Mouse (Mus musculus) CH12.LX (cell line): Measurements from ENCODE around the gene Cmas. TPM values are rescaled to one million over a fixed set of nuclear protein-coding genes. Genes with fewer than 3 reads are reported as not detected.

ENCODE experiments used
- DNase-seq: peaks from one replicate; pipeline ENCODE4 v3.0.0-alpha.2; 2013; ENCODE audit errors: extremely low read depth
- H3K27ac ChIP-seq: 2 replicates; pipeline ENCODE4 v1.5.1; 2012; ENCODE audit warnings: low read depth, mild to moderate bottlenecking, control low read depth, moderate library complexity; ENCODE audit not compliant: insufficient read depth
- H3K27me3 ChIP-seq: replicated peaks from 2 replicates; pipeline ENCODE3; 2012; ENCODE audit warnings: inconsistent platforms
- H3K36me3 ChIP-seq, 2 experiments: replicated peaks in 1 of 2; 2 replicates each; pipeline versions ENCODE3 to v1.6.1; 2012; ENCODE audit warnings: inconsistent platforms in 1 of 2, low read length in 1 of 2, mild to moderate bottlenecking in 1 of 2, mixed read lengths in 1 of 2, moderate library complexity in 1 of 2; ENCODE audit not compliant: control insufficient read depth in 1 of 2, insufficient read depth in 1 of 2
- H3K4me1 ChIP-seq, 2 experiments: 2 replicates each; pipeline ENCODE4 v1.6.1; 2012; ENCODE audit warnings: inconsistent platforms in 1 of 2, moderate library complexity in 1 of 2; ENCODE audit not compliant: insufficient read depth in 2 of 2, control insufficient read depth in 1 of 2
- H3K4me2 ChIP-seq: 2 replicates; pipeline ENCODE4 v1.6.1; 2012; ENCODE audit warnings: low read depth, mild to moderate bottlenecking, control low read depth; ENCODE audit not compliant: poor library complexity, insufficient read depth, severe bottlenecking
- H3K4me3 ChIP-seq, 3 experiments: fragments of 150-350 bp in 1 of 3; sonication (generic) in 1 of 3; replicated peaks in 1 of 3; 2 replicates each; pipeline versions ENCODE3 to v1.5.1; 2011 to 2012; ENCODE audit warnings: low read depth in 2 of 3, low read length in 2 of 3, mild to moderate bottlenecking in 2 of 3, moderate library complexity in 2 of 3, control low read depth in 1 of 3, improper control_type of control experiment in 1 of 3, inconsistent platforms in 1 of 3, mixed read lengths in 1 of 3; ENCODE audit not compliant: poor library complexity in 1 of 3
- H3K79me2 ChIP-seq: replicated peaks from 2 replicates; pipeline ENCODE4 v1.6.1; 2012; ENCODE audit warnings: mild to moderate bottlenecking, moderate library complexity; ENCODE audit not compliant: control insufficient read depth, poor library complexity, insufficient read depth, severe bottlenecking; ENCODE audit errors: extremely low read depth
- H3K9ac ChIP-seq: 2 replicates; pipeline ENCODE4 v1.6.1; 2012; ENCODE audit warnings: low read depth, mild to moderate bottlenecking, control low read depth, moderate library complexity; ENCODE audit not compliant: insufficient read depth
- H3K9me3 ChIP-seq: replicated peaks from 2 replicates; pipeline ENCODE3; 2012; ENCODE audit warnings: low read length, inconsistent platforms, mixed read lengths
- CHD1 ChIP-seq: IDR thresholded peaks from 2 replicates; pipeline ENCODE4 v1.6.1; 2012; ENCODE audit warnings: low read depth, low read length, improper control_type of control experiment, inconsistent platforms
- CHD2 ChIP-seq: IDR thresholded peaks from 2 replicates; pipeline ENCODE4 v1.6.1; 2011; ENCODE audit warnings: low read length, improper control_type of control experiment
- ELF1 ChIP-seq: IDR thresholded peaks from 2 replicates; pipeline ENCODE4 v1.6.1; 2014; ENCODE audit warnings: low read depth, mild to moderate bottlenecking, inconsistent platforms, low read length, improper control_type of control experiment
- EP300 ChIP-seq: IDR thresholded peaks from 2 replicates; pipeline ENCODE4 v1.6.1; 2011; ENCODE audit warnings: low read length, improper control_type of control experiment
- ETS1 ChIP-seq: conservative IDR thresholded peaks from 2 replicates; pipeline ENCODE4 v1.6.1; 2012; ENCODE audit warnings: low read depth, mild to moderate bottlenecking, inconsistent platforms, low read length, improper control_type of control experiment, moderate library complexity
- IRF4 ChIP-seq: IDR thresholded peaks from 2 replicates; pipeline ENCODE4 v1.6.1; 2014; ENCODE audit warnings: low read depth, mild to moderate bottlenecking, inconsistent platforms, low read length, improper control_type of control experiment
- JUN ChIP-seq: IDR thresholded peaks from 2 replicates; pipeline ENCODE4 v1.6.1; 2011; ENCODE audit warnings: low read depth, mild to moderate bottlenecking, low read length, improper control_type of control experiment, moderate library complexity; ENCODE audit not compliant: insufficient read depth
- JUND ChIP-seq: conservative IDR thresholded peaks from 2 replicates; pipeline ENCODE4 v1.6.1; 2011; ENCODE audit warnings: low read depth, low read length, improper control_type of control experiment
- MAX ChIP-seq: IDR thresholded peaks from 2 replicates; pipeline ENCODE4 v1.6.1; 2011; ENCODE audit warnings: low read length, improper control_type of control experiment
- MAZ ChIP-seq: IDR thresholded peaks from 2 replicates; pipeline ENCODE4 v1.6.1; 2012; ENCODE audit warnings: low read depth, mild to moderate bottlenecking, inconsistent platforms, low read length, improper control_type of control experiment, moderate library complexity
- MYC ChIP-seq: IDR thresholded peaks from 2 replicates; pipeline ENCODE4 v1.6.1; 2011; ENCODE audit warnings: low read depth, mild to moderate bottlenecking, improper control_type of control experiment, low read length
- NELFE ChIP-seq: IDR thresholded peaks from 2 replicates; pipeline ENCODE4 v1.6.1; 2011; ENCODE audit warnings: low read depth, low read length, improper control_type of control experiment
- PAX5 ChIP-seq: IDR thresholded peaks from 2 replicates; pipeline ENCODE4 v1.6.1; 2012; ENCODE audit warnings: low read length, inconsistent platforms, mixed read lengths
- RCOR1 ChIP-seq: conservative IDR thresholded peaks from 2 replicates; pipeline ENCODE4 v1.6.1; 2012; ENCODE audit warnings: low read depth, mild to moderate bottlenecking, inconsistent platforms, low read length, improper control_type of control experiment
- SMC3 ChIP-seq: IDR thresholded peaks from 2 replicates; pipeline ENCODE4 v1.6.1; 2011; ENCODE audit warnings: low read depth, low read length, improper control_type of control experiment
- TCF12 ChIP-seq: IDR thresholded peaks from 2 replicates; pipeline ENCODE4 v1.6.1; 2014; ENCODE audit warnings: low read depth, mild to moderate bottlenecking, inconsistent platforms, low read length, improper control_type of control experiment
- USF1 ChIP-seq: IDR thresholded peaks from 2 replicates; pipeline ENCODE4 v1.6.1; 2014; ENCODE audit warnings: low read depth, mild to moderate bottlenecking, inconsistent platforms, low read length, improper control_type of control experiment
- ZC3H11A ChIP-seq: IDR thresholded peaks from 2 replicates; pipeline ENCODE4 v1.6.1; 2012; ENCODE audit warnings: low read depth, mild to moderate bottlenecking, inconsistent platforms, low read length, improper control_type of control experiment
- ZNF384 ChIP-seq: IDR thresholded peaks from 2 replicates; pipeline ENCODE4 v1.6.1; 2012; ENCODE audit warnings: low read depth, low read length, improper control_type of control experiment, inconsistent platforms
- dilution Hi-C: fragments of 300-500 bp; cut with MboI; formaldehyde crosslinking; loops from 2 replicates; pipeline ENCODE4 v1.14.3; 2020; ENCODE audit warnings: low sequenced_read_pairs; ENCODE audit not compliant: extremely low pct_unique_long_range_greater_than_20kb, extremely low pct_ligation_motif_present
- in situ Hi-C: fragments of 300-500 bp; cut with MboI; formaldehyde crosslinking; loops from 3 replicates; pipeline ENCODE4 v1.14.3; 2019; ENCODE audit warnings: low sequenced_read_pairs, low pct_ligation_motif_present, low pct_unique_long_range_greater_than_20kb, mixed read lengths
- polyA plus RNA-seq: library from polyadenylated mRNA; unstranded; fragments of >175 nt; gene quantifications from 2 replicates; pipeline ENCODE4 v1.2.1, GENCODE M21; 2012; ENCODE audit warnings: low read depth; ENCODE audit not compliant: insufficient read length
- total RNA-seq, 2 experiments: library from RNA; depleted of rRNA; stranded (reverse); fragments of 300-350 nt in 1 of 2; fragments of >200 nt in 1 of 2; gene quantifications; 2 replicates each; pipeline ENCODE4 v1.2.3; 2012 to 2014

Gene Cmas
- total and polyA plus RNA-seq, 3 experiments = 39.5 to 63.9 (median 62.4) TPM

- in situ Hi-C loops = loop anchor here (25.0 kb wide), 1 partner anchor 1259 kb away; no protein-coding TSS in a partner anchor
- Histone ChIP-seq H3K4me2 (peak overlapping the region; percentile 62), H3K36me3 (no peaks in the 10 kb centered on the region), H3K9me3 (no peaks in the 10 kb centered on the region), H3K27ac (peak overlapping the region; percentile 10; the same call in 1 of the 2 replicates), H3K4me3 (no peak overlapping the region), H3K27me3 (no peaks in the 10 kb centered on the region), H3K4me1 (peaks cover 6 to 13% of the 10 kb centered on the region in 2 experiments; a peak in 3 of 4 replicates), H3K79me2 (no peaks in the 10 kb centered on the region), H3K9ac (peak overlapping the region; percentile 43)
- dilution Hi-C loops = no loop called here
- no peak for TF ChIP-seq NELFE
- no peak for TF ChIP-seq MYC
- TF ChIP-seq ZC3H11A = no peak
- TF ChIP-seq ETS1 = no peak
- no peak for TF ChIP-seq MAX
- TF ChIP-seq JUN = no peak
- no peak for TF ChIP-seq CHD1
- no peak for TF ChIP-seq TCF12
- TF ChIP-seq USF1 = no peak
- no peak for TF ChIP-seq MAZ
- TF ChIP-seq RCOR1 = no peak
- TF ChIP-seq IRF4 = no peak; the same call in 1 of the 2 replicates
- TF ChIP-seq SMC3 = no peak
- TF ChIP-seq ELF1 = no peak
- DNase-seq = no peak
Observed at GRCm38 (mm10) chr6:142746765-142747164, 9.7 kb upstream of the Cmas start.

DNA sequence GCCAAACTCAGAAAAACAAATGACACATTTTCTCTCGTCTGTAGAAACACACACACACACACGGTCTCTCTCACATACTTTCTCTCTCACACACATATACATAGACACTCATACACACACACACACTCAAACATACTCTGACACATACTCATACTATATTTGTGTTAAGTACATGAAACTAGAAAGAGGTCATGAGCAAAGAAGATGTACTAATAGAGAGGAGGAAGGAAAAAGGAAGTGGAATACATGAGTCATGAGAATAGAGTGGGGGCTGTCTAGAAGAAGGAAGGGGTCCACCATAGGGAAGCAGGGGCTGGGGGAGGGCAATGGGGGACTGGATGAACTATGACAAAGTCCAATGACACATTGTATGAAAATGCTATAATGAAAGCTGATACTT, 9.3 kb upstream of the Cmas start:
- H3K27me3 ChIP-seq = no peaks in the 10 kb centered on the region
- TF ChIP-seq EP300 (peak; percentile 89), ZNF384 (no peak), ETS1 (peak; percentile 52; the same call in 1 of the 2 replicates), PAX5 (no peak), JUND (peak; percentile 83), JUN (peak; percentile 81; the same call in 1 of the 2 replicates), MAZ (no peak), IRF4 (peak; percentile 71), CHD2 (0 out of 2 replicates have a peak, but pooled peaks have one; percentile 13), TCF12 (0 out of 2 replicates have a peak, but pooled peaks have one; percentile 20)
- H3K9me3 ChIP-seq = no peaks in the 10 kb centered on the region
- peaks cover 10 to 17% of the 10 kb centered on the region in 2 experiments for H3K4me1 ChIP-seq
- H3K4me3 ChIP-seq = no peak overlapping the region
- in situ Hi-C loops = loop anchor here (25.0 kb wide), 1 partner anchor 1260 kb away; no protein-coding TSS in a partner anchor
- peak overlapping the region; percentile 43 for H3K9ac ChIP-seq
- no peaks in the 10 kb centered on the region for H3K36me3 ChIP-seq
- no peak overlapping the region; the same call in 1 of the 2 replicates for H3K27ac ChIP-seq
- dilution Hi-C loops = no loop called here
- DNase-seq = peak; percentile 46
- peak overlapping the region; percentile 62 for H3K4me2 ChIP-seq
- no peaks in the 10 kb centered on the region for H3K79me2 ChIP-seq
